Mouse (Mus musculus) heart, adult 18-20 months (tissue): ENCODE results near the gene Fn1. TPM values are rescaled to one million over a fixed set of nuclear protein-coding genes. Genes with fewer than 3 reads are reported as not detected.

Source experiments
- total RNA-seq, 2 experiments: library from RNA; stranded (reverse); gene quantifications; 2 replicates each; pipeline ENCODE4 v1.2.3; 2021

Fn1 gene
- total RNA-seq, 2 experiments from 2014 or later, result 48.4 to 59.7 TPM

Other genes starting within 250 kb of the Fn1 start
- gene Abca12, start 238.3 kb downstream of the Fn1 start, total RNA-seq, result 1 to 10 TPM; 4.3 to 5.1 TPM
- gene Atic, start 96.0 kb downstream of the Fn1 start, total RNA-seq, result 10 to 100 TPM; 25.6 to 26.6 TPM